Mouse (Mus musculus): ENCODE results near the gene Doc2a. TPM values are rescaled to one million over a fixed set of nuclear protein-coding genes. Genes with fewer than 3 reads are reported as not detected.

Doc2a gene
- polyA plus RNA-seq, 1 experiment, result not detected

GRCm38 (mm10) chr7:126847421-126848398 lies 494 bp downstream of the Doc2a start:
- H3K4me3 ChIP-seq (ENCODE audit: insufficient read depth, poor library complexity, severe bottlenecking), result no peak overlapping the region
- no peaks in the 10 kb centered on the region for H3K36me3 ChIP-seq (ENCODE audit: control insufficient read depth, insufficient read depth)
- H3K27me3 ChIP-seq (ENCODE audit: control insufficient read depth, insufficient read depth, insufficient read length), result peaks cover 42% of the 10 kb centered on the region
- TF ChIP-seq CEBPB (IDR thresholded peaks at IDR 0.05; ENCODE audit: low read depth) (no peak), MAX (IDR thresholded peaks at IDR 0.05) (no peak)
- H3K79me3 ChIP-seq (ENCODE audit: low read depth), result no peaks in the 10 kb centered on the region
- H3ac ChIP-seq (ENCODE audit: control insufficient read depth, insufficient read length, low read depth), result peak overlapping the region; percentile 13
- no peaks in the 10 kb centered on the region for H3K79me2 ChIP-seq (ENCODE audit: control insufficient read depth, insufficient read depth)

GRCm38 (mm10) chr7:126848794-126849193 lies 1.6 kb downstream of the Doc2a start:
- Histone ChIP-seq H3K4me3 (ENCODE audit: insufficient read depth, poor library complexity, severe bottlenecking) (no peak overlapping the region), H3ac (ENCODE audit: control insufficient read depth, insufficient read length, low read depth) (no peak overlapping the region), H3K79me2 (ENCODE audit: control insufficient read depth, insufficient read depth) (no peaks in the 10 kb centered on the region), H3K36me3 (ENCODE audit: control insufficient read depth, insufficient read depth) (peaks cover 6% of the 10 kb centered on the region), H3K27me3 (ENCODE audit: control insufficient read depth, insufficient read depth, insufficient read length) (peaks cover 38% of the 10 kb centered on the region), H3K79me3 (ENCODE audit: low read depth) (no peaks in the 10 kb centered on the region)
- no peak for TF ChIP-seq MYOG (IDR thresholded peaks at IDR 0.05; ENCODE audit: control insufficient read depth, extremely low read depth, insufficient read length)
- no peak for TF ChIP-seq CEBPB (IDR thresholded peaks at IDR 0.05; ENCODE audit: low read depth)
- no peak for TF ChIP-seq USF1 (IDR thresholded peaks at IDR 0.05; ENCODE audit: low read depth)
- TF ChIP-seq MAX (IDR thresholded peaks at IDR 0.05), result no peak
- TF ChIP-seq CTCF (IDR thresholded peaks at IDR 0.05; ENCODE audit: control insufficient read depth, insufficient read depth, insufficient read length), result no peak
- TF ChIP-seq MYOD1 (IDR thresholded peaks at IDR 0.05; ENCODE audit: control insufficient read depth, insufficient read length, low read depth), result no peak
- no peak for TF ChIP-seq FOSL1 (IDR thresholded peaks at IDR 0.05; ENCODE audit: insufficient read depth, low read length, poor library complexity, severe bottlenecking)

GRCm38 (mm10) chr7:126850161-126850560 lies 2.9 kb downstream of the Doc2a start:
- Histone ChIP-seq H3K79me3 (ENCODE audit: low read depth) (no peaks in the 10 kb centered on the region), H3K36me3 (ENCODE audit: control insufficient read depth, insufficient read depth) (peaks cover 10% of the 10 kb centered on the region), H3K4me3 (ENCODE audit: insufficient read depth, poor library complexity, severe bottlenecking) (no peak overlapping the region), H3K79me2 (ENCODE audit: control insufficient read depth, insufficient read depth) (no peaks in the 10 kb centered on the region), H3ac (ENCODE audit: control insufficient read depth, insufficient read length, low read depth) (no peak overlapping the region), H3K27me3 (ENCODE audit: control insufficient read depth, insufficient read depth, insufficient read length) (peaks cover 33% of the 10 kb centered on the region)
- TF ChIP-seq CEBPB (IDR thresholded peaks at IDR 0.05; ENCODE audit: low read depth) (no peak), MYOD1 (IDR thresholded peaks at IDR 0.05; ENCODE audit: control insufficient read depth, insufficient read length, low read depth) (no peak), MYOG (IDR thresholded peaks at IDR 0.05; ENCODE audit: control insufficient read depth, extremely low read depth, insufficient read length) (no peak), MAX (IDR thresholded peaks at IDR 0.05) (no peak), FOSL1 (IDR thresholded peaks at IDR 0.05; ENCODE audit: insufficient read depth, low read length, poor library complexity, severe bottlenecking) (no peak), USF1 (IDR thresholded peaks at IDR 0.05; ENCODE audit: low read depth) (no peak), CTCF (IDR thresholded peaks at IDR 0.05; ENCODE audit: control insufficient read depth, insufficient read depth, insufficient read length) (no peak)

GRCm38 (mm10) chr7:126851192-126851591 lies 4.0 kb downstream of the Doc2a start:
- TF ChIP-seq MYOG (IDR thresholded peaks at IDR 0.05; ENCODE audit: control insufficient read depth, extremely low read depth, insufficient read length), result no peak
- no peak for TF ChIP-seq USF1 (IDR thresholded peaks at IDR 0.05; ENCODE audit: low read depth)
- no peak for TF ChIP-seq MYOD1 (IDR thresholded peaks at IDR 0.05; ENCODE audit: control insufficient read depth, insufficient read length, low read depth)
- TF ChIP-seq CTCF (IDR thresholded peaks at IDR 0.05; ENCODE audit: control insufficient read depth, insufficient read depth, insufficient read length), result no peak
- no peak for TF ChIP-seq CEBPB (IDR thresholded peaks at IDR 0.05; ENCODE audit: low read depth)
- TF ChIP-seq MAX (IDR thresholded peaks at IDR 0.05), result no peak
- TF ChIP-seq FOSL1 (IDR thresholded peaks at IDR 0.05; ENCODE audit: insufficient read depth, low read length, poor library complexity, severe bottlenecking), result no peak
- Histone ChIP-seq H3ac (ENCODE audit: control insufficient read depth, insufficient read length, low read depth) (no peak overlapping the region), H3K79me2 (ENCODE audit: control insufficient read depth, insufficient read depth) (no peaks in the 10 kb centered on the region), H3K79me3 (ENCODE audit: low read depth) (no peaks in the 10 kb centered on the region), H3K27me3 (ENCODE audit: control insufficient read depth, insufficient read depth, insufficient read length) (peaks cover 28% of the 10 kb centered on the region), H3K36me3 (ENCODE audit: control insufficient read depth, insufficient read depth) (peaks cover 11% of the 10 kb centered on the region), H3K4me3 (ENCODE audit: insufficient read depth, poor library complexity, severe bottlenecking) (no peak overlapping the region)

GRCm38 (mm10) chr7:126853454-126853853 lies 6.2 kb downstream of the Doc2a start:
- TF ChIP-seq CEBPB (IDR thresholded peaks at IDR 0.05; ENCODE audit: low read depth), result no peak
- no peak for TF ChIP-seq FOSL1 (IDR thresholded peaks at IDR 0.05; ENCODE audit: insufficient read depth, low read length, poor library complexity, severe bottlenecking)
- TF ChIP-seq MYOG (IDR thresholded peaks at IDR 0.05; ENCODE audit: control insufficient read depth, extremely low read depth, insufficient read length), result no peak
- Histone ChIP-seq H3ac (ENCODE audit: control insufficient read depth, insufficient read length, low read depth) (no peak overlapping the region), H3K79me2 (ENCODE audit: control insufficient read depth, insufficient read depth) (no peaks in the 10 kb centered on the region), H3K79me3 (ENCODE audit: low read depth) (no peaks in the 10 kb centered on the region), H3K4me3 (ENCODE audit: insufficient read depth, poor library complexity, severe bottlenecking) (no peak overlapping the region), H3K36me3 (ENCODE audit: control insufficient read depth, insufficient read depth) (peaks cover 31% of the 10 kb centered on the region), H3K27me3 (ENCODE audit: control insufficient read depth, insufficient read depth, insufficient read length) (peaks cover 7% of the 10 kb centered on the region)

GRCm38 (mm10) chr7:126855641-126856040 lies 8.4 kb downstream of the Doc2a start:
- TF ChIP-seq CTCF (IDR thresholded peaks at IDR 0.05; ENCODE audit: control insufficient read depth, insufficient read depth, insufficient read length) (no peak), MYOD1 (IDR thresholded peaks at IDR 0.05; ENCODE audit: control insufficient read depth, insufficient read length, low read depth) (no peak), MYOG (IDR thresholded peaks at IDR 0.05; ENCODE audit: control insufficient read depth, extremely low read depth, insufficient read length) (no peak), FOSL1 (IDR thresholded peaks at IDR 0.05; ENCODE audit: insufficient read depth, low read length, poor library complexity, severe bottlenecking) (no peak), USF1 (IDR thresholded peaks at IDR 0.05; ENCODE audit: low read depth) (no peak), MAX (IDR thresholded peaks at IDR 0.05) (no peak), CEBPB (IDR thresholded peaks at IDR 0.05; ENCODE audit: low read depth) (no peak)
- Histone ChIP-seq H3ac (ENCODE audit: control insufficient read depth, insufficient read length, low read depth) (no peak overlapping the region), H3K79me2 (ENCODE audit: control insufficient read depth, insufficient read depth) (peaks cover 17% of the 10 kb centered on the region), H3K4me3 (ENCODE audit: insufficient read depth, poor library complexity, severe bottlenecking) (no peak overlapping the region), H3K36me3 (ENCODE audit: control insufficient read depth, insufficient read depth) (peaks cover 51% of the 10 kb centered on the region), H3K79me3 (ENCODE audit: low read depth) (peaks cover 12% of the 10 kb centered on the region), H3K27me3 (ENCODE audit: control insufficient read depth, insufficient read depth, insufficient read length) (no peaks in the 10 kb centered on the region)
